17 mouse cellular contexts compared by ENCODE assay signal in genomic region chr4:144961232-144961631, GRCm38 (mm10).
DNase-seq lines count a peak whose midpoint lies in the region; ATAC-seq and TF ChIP-seq lines count a peak whose summit lies in the region.
"Had no signal": no experiment of that assay in that cellular context is flagged by ENCODE, and none has a peak within 500 bp of the region (broad histone marks: within the 10 kb centered on the region; RNA-seq: fewer than 3 reads in every experiment).

No protein-coding gene starts in this region.

- TF ChIP-seq EP300 in liver, postnatal 0 days (IDR thresholded peaks at IDR 0.05; ENCODE audit: low read depth): no peak

- WGBS in embryonic facial prominence, embryonic 14.5 days: 90% methylated on average over 4 of the region's 4 CpGs
- WGBS in embryonic facial prominence, embryonic 10.5 days: 94% methylated on average over 4 of the region's 4 CpGs
- WGBS in kidney, postnatal 0 days: 82% methylated on average over 4 of the region's 4 CpGs
- WGBS in intestine, embryonic 14.5 days: 98% methylated on average over 4 of the region's 4 CpGs
- WGBS in liver, postnatal 0 days (ENCODE audit: insufficient replicate concordance): 71% methylated on average over 4 of the region's 4 CpGs

- no peak overlapping the region for H3K4me3 ChIP-seq in embryonic facial prominence, embryonic 14.5 days (ENCODE audit: low read depth, low read length)
- H3K4me3 ChIP-seq in embryonic facial prominence, embryonic 10.5 days: no peak overlapping the region
- H3K4me3 ChIP-seq in kidney, postnatal 0 days (replicated peaks; ENCODE audit: low read depth, low read length): no peak overlapping the region
- H3K4me3 ChIP-seq in intestine, embryonic 14.5 days (ENCODE audit: low read depth, low read length): no peak overlapping the region
- H3K4me3 ChIP-seq in liver, postnatal 0 days (ENCODE audit: low read depth, low read length): no peak overlapping the region
- H3K4me3 ChIP-seq: embryonic facial prominence, embryonic 12.5 days; forebrain, embryonic 10.5 days; midbrain, embryonic 10.5 days had no signal

- H3K27me3 ChIP-seq in embryonic facial prominence, embryonic 14.5 days (replicated peaks; ENCODE audit: control insufficient read depth, insufficient read depth, low read length): no peaks in the 10 kb centered on the region
- H3K27me3 ChIP-seq in embryonic facial prominence, embryonic 10.5 days (replicated peaks; ENCODE audit: low read depth, poor library complexity, severe bottlenecking): no peaks in the 10 kb centered on the region
- no peaks in the 10 kb centered on the region for H3K27me3 ChIP-seq in kidney, postnatal 0 days (ENCODE audit: insufficient read depth, low read length)
- no peaks in the 10 kb centered on the region for H3K27me3 ChIP-seq in intestine, embryonic 14.5 days (replicated peaks; ENCODE audit: control insufficient read depth, insufficient read depth, low read length)
- H3K27me3 ChIP-seq in liver, postnatal 0 days (ENCODE audit: insufficient read depth, low read length): no peaks in the 10 kb centered on the region
- H3K27me3 ChIP-seq: embryonic facial prominence, embryonic 12.5 days had no signal

- peak; percentile 27 for DNase-seq in embryonic facial prominence, embryonic 14.5 days (ENCODE audit: low spot score)
- no peak for DNase-seq in embryonic facial prominence, embryonic 10.5 days (ENCODE audit: low spot score)
- DNase-seq in kidney, postnatal 0 days (ENCODE audit: low spot score): no peak
- DNase-seq in kidney, adult 18-20 months: no peak
- DNase-seq in intestine, embryonic 14.5 days (ENCODE audit: low spot score): no peak
- DNase-seq in liver, postnatal 0 days: no peak
- DNase-seq in right cerebral cortex, adult 2 months (ENCODE audit: low spot score in 2 of 2): no peak
- no peak for DNase-seq in cerebellum, postnatal 4 days (ENCODE audit: low spot score in 2 of 2)
- DNase-seq: cerebellum, postnatal 14 days; layer of hippocampus, postnatal 36 days; left cerebral cortex, postnatal 4 days; lung, embryonic 14.5 days; thymus, adult 18-20 months had no signal

- no peaks in the 10 kb centered on the region for H3K9me3 ChIP-seq in embryonic facial prominence, embryonic 14.5 days (ENCODE audit: control insufficient read depth, low read length)
- no peaks in the 10 kb centered on the region for H3K9me3 ChIP-seq in embryonic facial prominence, embryonic 10.5 days
- H3K9me3 ChIP-seq in kidney, postnatal 0 days (replicated peaks; ENCODE audit: low read length): no peaks in the 10 kb centered on the region
- no peaks in the 10 kb centered on the region for H3K9me3 ChIP-seq in intestine, embryonic 14.5 days (ENCODE audit: control insufficient read depth, low read length)
- no peaks in the 10 kb centered on the region for H3K9me3 ChIP-seq in liver, postnatal 0 days (ENCODE audit: low read length)
- H3K9me3 ChIP-seq: embryonic facial prominence, embryonic 12.5 days; forebrain, embryonic 10.5 days; midbrain, embryonic 10.5 days had no signal

- H3K4me1 ChIP-seq in embryonic facial prominence, embryonic 14.5 days (ENCODE audit: control insufficient read depth, insufficient read depth, low read length): no peaks in the 10 kb centered on the region
- 0 out of 2 replicates have a peak, but pooled peaks cover 7% of the 10 kb centered on the region for H3K4me1 ChIP-seq in embryonic facial prominence, embryonic 10.5 days
- H3K4me1 ChIP-seq in kidney, postnatal 0 days (replicated peaks; ENCODE audit: insufficient read depth, low read length): no peaks in the 10 kb centered on the region; the same call in 1 of the 2 replicates
- peaks cover 3% of the 10 kb centered on the region; the same call in 1 of the 2 replicates for H3K4me1 ChIP-seq in intestine, embryonic 14.5 days (replicated peaks; ENCODE audit: control insufficient read depth, insufficient read depth, low read length)
- H3K4me1 ChIP-seq in liver, postnatal 0 days (ENCODE audit: insufficient read depth): peaks cover 10% of the 10 kb centered on the region

- peak; percentile 41; the same call in 1 of the 2 replicates for ATAC-seq in embryonic facial prominence, embryonic 14.5 days (ENCODE audit: low read depth)
- no peak for ATAC-seq in kidney, postnatal 0 days (replicated peaks; ENCODE audit: low FRiP score, low read depth)
- ATAC-seq in intestine, embryonic 14.5 days (replicated peaks; ENCODE audit: low FRiP score, low TSS enrichment, low read depth): no peak
- ATAC-seq in liver, postnatal 0 days: no peak
- ATAC-seq: hindbrain, embryonic 16.5 days had no signal

- H3K4me2 ChIP-seq in embryonic facial prominence, embryonic 14.5 days (ENCODE audit: low read depth, low read length): no peak overlapping the region
- no peak overlapping the region for H3K4me2 ChIP-seq in kidney, postnatal 0 days (ENCODE audit: low read length)
- no peak overlapping the region for H3K4me2 ChIP-seq in intestine, embryonic 14.5 days (ENCODE audit: low read length)
- H3K4me2 ChIP-seq in liver, postnatal 0 days (ENCODE audit: low read depth, low read length): peak overlapping the region; percentile 11
- H3K4me2 ChIP-seq: embryonic facial prominence, embryonic 12.5 days; lung, embryonic 14.5 days had no signal

- no peak overlapping the region for H3K27ac ChIP-seq in embryonic facial prominence, embryonic 14.5 days (replicated peaks; ENCODE audit: low read depth, low read length)
- H3K27ac ChIP-seq in embryonic facial prominence, embryonic 10.5 days (replicated peaks): no peak overlapping the region
- H3K27ac ChIP-seq in kidney, postnatal 0 days: peak overlapping the region; percentile 86
- 0 out of 2 replicates have a peak overlapping the region, but pooled peaks have one; percentile 38 for H3K27ac ChIP-seq in intestine, embryonic 14.5 days (ENCODE audit: low read depth)
- H3K27ac ChIP-seq in liver, postnatal 0 days (ENCODE audit: low read depth): peak overlapping the region; percentile 90
- H3K27ac ChIP-seq: embryonic facial prominence, embryonic 12.5 days; forebrain, embryonic 10.5 days; midbrain, embryonic 10.5 days had no signal

- H3K9ac ChIP-seq in embryonic facial prominence, embryonic 14.5 days (ENCODE audit: low read depth, low read length): no peak overlapping the region
- no peak overlapping the region for H3K9ac ChIP-seq in kidney, postnatal 0 days (ENCODE audit: low read depth, low read length)
- H3K9ac ChIP-seq in intestine, embryonic 14.5 days (ENCODE audit: low read length): no peak overlapping the region
- H3K9ac ChIP-seq in liver, postnatal 0 days (replicated peaks): no peak overlapping the region
- H3K9ac ChIP-seq: embryonic facial prominence, embryonic 12.5 days; lung, embryonic 14.5 days had no signal

- no peaks in the 10 kb centered on the region for H3K36me3 ChIP-seq in embryonic facial prominence, embryonic 14.5 days (ENCODE audit: control insufficient read depth, insufficient read depth, low read length)
- no peaks in the 10 kb centered on the region for H3K36me3 ChIP-seq in embryonic facial prominence, embryonic 10.5 days (replicated peaks)
- no peaks in the 10 kb centered on the region for H3K36me3 ChIP-seq in kidney, postnatal 0 days (ENCODE audit: insufficient read depth, low read length)
- H3K36me3 ChIP-seq in intestine, embryonic 14.5 days (ENCODE audit: control insufficient read depth, insufficient read depth, low read length): no peaks in the 10 kb centered on the region
- H3K36me3 ChIP-seq in liver, postnatal 0 days (replicated peaks; ENCODE audit: insufficient read depth, low read length): no peaks in the 10 kb centered on the region
- H3K36me3 ChIP-seq: embryonic facial prominence, embryonic 12.5 days; forebrain, embryonic 10.5 days; midbrain, embryonic 10.5 days had no signal

- no peak for TF ChIP-seq CTCF in kidney, postnatal 0 days (IDR thresholded peaks at IDR 0.05; ENCODE audit: low read depth)
- TF ChIP-seq CTCF in liver, postnatal 0 days (IDR thresholded peaks at IDR 0.05; ENCODE audit: low read depth): no peak

Comparison
In these comparisons a context has a peak if more than half of its experiments do, and no peak if none do; other contexts are left out.
1. H3K27ac ChIP-seq: peak in kidney, postnatal 0 days (single experiment), intestine, embryonic 14.5 days (single experiment) and liver, postnatal 0 days (single experiment); none in embryonic facial prominence, embryonic 14.5 days (single experiment) and embryonic facial prominence, embryonic 10.5 days (single experiment).